Mouse (Mus musculus): ENCODE measurements around the gene Camsap2.

- TF ChIP-seq CTCF (IDR thresholded peaks at IDR 0.05; ENCODE audit: insufficient read depth, low read depth, low read length) (no peak), POLR2A (IDR thresholded peaks at IDR 0.05; ENCODE audit: insufficient read depth, low read depth, low read length) (no peak)
Observed at GRCm38 (mm10) chr1:136226626-136227025, 119.3 kb downstream of the Camsap2 start.

Measured in olfactory bulb, adult 2 months (tissue).